Mouse (Mus musculus): ENCODE data around the gene Ldlrap1.

- TF ChIP-seq CTCF (IDR thresholded peaks at IDR 0.05; ENCODE audit: extremely low read depth, insufficient read length, insufficient replicate concordance, low read depth, low read length) = no peak
- TF ChIP-seq POLR2A (IDR thresholded peaks at IDR 0.05; ENCODE audit: low read depth, low read length) = no peak
Observed at GRCm38 (mm10) chr4:134762360-134762759, 5.5 kb downstream of the Ldlrap1 start.
